Mouse (Mus musculus) ES-Bruce4 (cell line): ENCODE results near the gene Sem1.

Experiments
- CTCF ChIP-seq: IDR thresholded peaks from one replicate; pipeline ENCODE4 v1.8.1; 2011; ENCODE audit warnings: low read depth, low read length
- EP300 ChIP-seq: IDR thresholded peaks from 2 replicates; pipeline ENCODE4 v1.6.1; 2011; ENCODE audit warnings: low read depth, low read length; ENCODE audit not compliant: insufficient read depth

- no peak for TF ChIP-seq CTCF
- no peak for TF ChIP-seq EP300
These were observed 14.8 kb downstream of the Sem1 start for GRCm38 (mm10) chr6:6563691-6564090.
